Mouse (Mus musculus): ENCODE results near the gene Pctp. TPM values are rescaled to one million over a fixed set of nuclear protein-coding genes. Genes with fewer than 3 reads are reported as not detected.

Gene Pctp
- 0.78 and 1.5 TPM in 2 replicates for polyA plus RNA-seq (2015; fragmentation: Nextera tagmentation; extraction: Ambion mirVana)

DNA sequence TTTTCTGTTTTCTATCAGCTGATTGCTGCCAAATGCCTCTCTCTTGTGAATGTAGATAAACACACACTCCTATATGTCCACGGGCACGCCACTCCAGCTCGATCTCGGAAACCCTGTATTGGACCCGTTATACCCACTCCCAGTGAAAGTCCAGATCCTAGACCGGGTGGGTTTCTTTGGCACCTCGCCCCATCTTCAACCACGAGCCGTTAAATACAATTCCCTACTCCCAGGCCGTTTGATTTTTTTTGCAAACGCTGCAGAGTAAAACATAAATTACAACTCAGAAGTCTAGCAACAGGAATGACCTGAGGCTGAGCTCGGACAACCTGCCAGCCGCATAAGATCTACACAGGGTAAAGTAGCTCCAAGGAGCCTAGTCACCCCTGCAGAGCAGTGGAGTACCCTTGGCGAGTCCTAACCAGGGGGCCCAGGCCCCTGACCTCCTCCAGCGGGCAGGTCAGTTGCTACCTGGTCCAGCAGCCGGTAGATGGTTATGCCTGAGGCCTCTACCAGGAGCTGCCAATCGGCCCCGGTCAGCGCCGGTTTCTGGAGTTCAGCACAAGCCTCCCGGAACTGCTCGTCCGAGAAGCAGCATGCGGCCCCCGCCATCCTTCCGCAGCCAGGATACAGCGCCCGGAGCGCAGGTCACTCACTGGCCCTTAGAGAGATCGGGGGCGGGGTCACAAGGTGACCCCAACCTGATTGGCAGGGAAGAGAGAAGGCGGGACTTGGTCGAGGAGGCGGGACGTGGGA lies at the start of gene Pctp:
Gene Pctp (minus strand): TSS at position 664 of the 756 bp plus-strand sequence.
- WGBS = 13% methylated on average over 35 of the region's 35 CpGs
- ATAC-seq = peak; percentile 83

DNA sequence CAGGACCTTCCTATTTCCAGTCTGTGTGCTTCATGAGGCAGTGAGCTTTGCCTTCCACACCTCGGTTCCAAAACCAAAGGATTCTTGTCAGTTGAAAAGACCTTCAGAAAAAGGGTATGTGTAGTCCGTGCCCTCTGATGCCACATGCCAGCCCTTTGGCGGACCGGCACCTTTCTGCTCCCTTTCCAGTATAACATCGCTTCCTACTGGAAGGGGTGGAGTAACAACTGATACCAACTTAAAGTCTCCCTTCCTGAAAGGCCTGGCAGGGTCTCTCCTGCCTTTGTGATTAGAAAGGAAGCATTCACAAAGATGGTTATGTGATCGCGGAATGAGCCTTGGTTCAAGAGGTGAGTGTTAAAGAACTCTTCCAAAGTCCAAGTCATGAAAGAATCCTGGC lies 47.3 kb upstream of the Pctp start:
- Histone ChIP-seq H3K4me3 (ENCODE audit: low read length) (no peak overlapping the region), H3K9ac (ENCODE audit: low read depth, low read length) (no peak overlapping the region), H3K9me3 (ENCODE audit: control insufficient read depth, low read length) (no peaks in the 10 kb centered on the region), H3K36me3 (ENCODE audit: control insufficient read depth, insufficient read depth, low read length) (no peaks in the 10 kb centered on the region), H3K4me2 (ENCODE audit: low read length) (no peak overlapping the region), H3K27ac (ENCODE audit: low read depth, low read length) (no peak overlapping the region), H3K27me3 (replicated peaks; ENCODE audit: control insufficient read depth, insufficient read depth, low read length) (no peaks in the 10 kb centered on the region), H3K4me1 (ENCODE audit: control insufficient read depth, insufficient read depth, low read depth, low read length) (no peaks in the 10 kb centered on the region)
- ATAC-seq = no peak
- 85% methylated on average over 7 of the region's 7 CpGs for WGBS

More for the DNA sequence above, at the start of gene Pctp:
- H3K27me3 ChIP-seq (replicated peaks; ENCODE audit: control insufficient read depth, insufficient read depth, low read length) = no peaks in the 10 kb centered on the region
- peak within 1 kb of the TSS; percentile 66 for H3K9ac ChIP-seq (ENCODE audit: low read depth, low read length)
- peak within 1 kb of the TSS; percentile 88 for H3K4me2 ChIP-seq (ENCODE audit: low read length)
- no peaks in the 10 kb centered on the region for H3K36me3 ChIP-seq (ENCODE audit: control insufficient read depth, insufficient read depth, low read length)
- H3K9me3 ChIP-seq (ENCODE audit: control insufficient read depth, low read length) = no peaks in the 10 kb centered on the region
- no peak within 1 kb of the TSS for H3K27ac ChIP-seq (ENCODE audit: low read depth, low read length)
- peak within 1 kb of the TSS; percentile 53 for H3K4me3 ChIP-seq (ENCODE audit: low read length)
- peaks cover 6% of the 10 kb centered on the region for H3K4me1 ChIP-seq (ENCODE audit: control insufficient read depth, insufficient read depth, low read depth, low read length)

DNA sequence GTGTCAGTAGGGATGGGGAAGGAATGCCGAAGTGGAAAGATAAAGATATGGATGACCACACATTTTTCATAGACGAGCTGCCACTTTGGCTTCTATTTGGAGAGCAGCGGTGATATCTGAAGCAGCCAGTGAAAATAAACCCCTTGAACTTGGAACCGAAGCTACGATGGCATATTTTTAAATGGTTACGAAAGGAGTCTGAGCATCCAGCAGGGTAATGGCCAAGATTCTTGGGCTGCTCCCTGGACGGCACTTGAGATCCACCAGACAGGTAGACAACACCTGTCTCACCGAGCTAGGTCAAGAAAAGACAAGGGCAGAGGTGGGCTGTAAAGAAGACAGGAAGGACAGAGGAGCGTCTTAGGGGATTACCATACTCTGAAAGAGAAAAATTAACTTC lies 44.6 kb upstream of the Pctp start:
- Histone ChIP-seq H3K4me3 (ENCODE audit: low read length) (no peak overlapping the region), H3K9me3 (ENCODE audit: control insufficient read depth, low read length) (no peaks in the 10 kb centered on the region), H3K4me2 (ENCODE audit: low read length) (no peak overlapping the region), H3K4me1 (ENCODE audit: control insufficient read depth, insufficient read depth, low read depth, low read length) (no peaks in the 10 kb centered on the region), H3K9ac (ENCODE audit: low read depth, low read length) (no peak overlapping the region), H3K36me3 (ENCODE audit: control insufficient read depth, insufficient read depth, low read length) (no peaks in the 10 kb centered on the region), H3K27ac (ENCODE audit: low read depth, low read length) (no peak overlapping the region), H3K27me3 (replicated peaks; ENCODE audit: control insufficient read depth, insufficient read depth, low read length) (no peaks in the 10 kb centered on the region)
- no peak for ATAC-seq
- 92% methylated on average over 9 of the region's 9 CpGs for WGBS

DNA sequence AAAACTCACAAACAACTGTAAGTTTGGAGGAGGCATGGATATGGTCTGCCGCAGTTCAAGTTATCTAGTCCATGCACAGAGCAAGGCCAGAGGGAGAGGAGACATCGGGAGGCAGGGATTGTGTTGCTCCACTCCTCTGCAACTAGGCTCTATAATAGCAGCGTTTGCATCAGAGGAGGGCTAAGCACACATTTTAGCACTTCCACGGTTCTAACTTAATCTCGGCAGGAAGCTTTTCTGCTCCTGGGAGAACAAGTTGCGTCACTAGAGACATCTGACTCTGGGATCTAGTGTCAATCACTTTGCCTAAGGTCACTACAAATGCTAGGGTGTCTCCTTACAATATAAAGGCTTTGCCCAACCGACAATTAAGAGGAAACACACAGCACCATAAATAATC lies 43.5 kb upstream of the Pctp start:
- Histone ChIP-seq H3K36me3 (ENCODE audit: control insufficient read depth, insufficient read depth, low read length) (no peaks in the 10 kb centered on the region), H3K4me1 (ENCODE audit: control insufficient read depth, insufficient read depth, low read depth, low read length) (no peaks in the 10 kb centered on the region), H3K27me3 (replicated peaks; ENCODE audit: control insufficient read depth, insufficient read depth, low read length) (no peaks in the 10 kb centered on the region), H3K9ac (ENCODE audit: low read depth, low read length) (no peak overlapping the region), H3K4me3 (ENCODE audit: low read length) (no peak overlapping the region), H3K9me3 (ENCODE audit: control insufficient read depth, low read length) (no peaks in the 10 kb centered on the region), H3K4me2 (ENCODE audit: low read length) (no peak overlapping the region), H3K27ac (ENCODE audit: low read depth, low read length) (no peak overlapping the region)
- ATAC-seq = no peak
- 56% methylated on average over 7 of the region's 7 CpGs for WGBS

DNA sequence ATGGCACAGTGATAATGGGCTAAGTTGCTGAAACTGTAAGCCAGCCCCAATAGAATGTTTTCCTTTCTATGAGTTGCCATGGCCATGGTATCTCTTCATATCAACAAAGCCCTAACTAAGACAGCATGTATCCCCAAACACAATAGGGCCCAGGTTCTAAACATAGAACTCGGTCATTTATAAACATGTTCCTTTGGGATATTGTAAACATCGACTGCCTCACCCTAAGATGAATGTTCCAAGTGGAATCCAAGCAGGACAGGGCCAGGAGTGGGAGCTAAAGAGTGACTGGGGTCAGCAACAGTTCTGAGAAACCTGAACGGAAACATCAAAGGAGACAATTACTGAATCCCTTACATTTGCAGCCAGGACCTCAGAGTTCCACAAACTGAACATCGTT lies 41.8 kb upstream of the Pctp start:
- no peak for ATAC-seq
- Histone ChIP-seq H3K4me1 (ENCODE audit: control insufficient read depth, insufficient read depth, low read depth, low read length) (no peaks in the 10 kb centered on the region), H3K9me3 (ENCODE audit: control insufficient read depth, low read length) (no peaks in the 10 kb centered on the region), H3K36me3 (ENCODE audit: control insufficient read depth, insufficient read depth, low read length) (no peaks in the 10 kb centered on the region), H3K27ac (ENCODE audit: low read depth, low read length) (no peak overlapping the region), H3K9ac (ENCODE audit: low read depth, low read length) (no peak overlapping the region), H3K4me3 (ENCODE audit: low read length) (no peak overlapping the region), H3K4me2 (ENCODE audit: low read length) (no peak overlapping the region), H3K27me3 (replicated peaks; ENCODE audit: control insufficient read depth, insufficient read depth, low read length) (no peaks in the 10 kb centered on the region)
- 87% methylated on average over 4 of the region's 4 CpGs for WGBS

DNA sequence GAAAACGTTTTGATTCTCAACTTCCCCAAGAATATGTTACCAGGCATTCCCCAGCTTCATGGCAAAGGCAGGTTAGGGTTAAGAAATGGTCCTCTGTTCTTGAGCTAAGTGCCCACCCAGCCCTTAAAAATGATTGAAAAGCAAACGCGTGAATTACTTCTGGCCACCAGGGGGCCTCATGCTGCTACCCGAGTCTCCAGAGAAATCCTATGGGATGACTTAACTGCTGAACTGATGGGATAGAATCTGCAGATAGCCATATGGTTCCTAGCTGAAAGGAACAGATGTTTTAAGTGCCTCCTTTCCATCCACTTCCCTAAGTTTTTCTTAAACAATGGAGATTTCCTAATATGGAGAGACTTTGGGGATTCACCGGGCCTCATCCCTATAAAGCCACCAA lies 35.3 kb upstream of the Pctp start:
- Histone ChIP-seq H3K9ac (ENCODE audit: low read depth, low read length) (no peak overlapping the region), H3K9me3 (ENCODE audit: control insufficient read depth, low read length) (peaks cover 2% of the 10 kb centered on the region; the same call in 1 of the 2 replicates), H3K4me3 (ENCODE audit: low read length) (no peak overlapping the region), H3K27ac (ENCODE audit: low read depth, low read length) (no peak overlapping the region), H3K4me2 (ENCODE audit: low read length) (no peak overlapping the region), H3K27me3 (replicated peaks; ENCODE audit: control insufficient read depth, insufficient read depth, low read length) (no peaks in the 10 kb centered on the region), H3K4me1 (ENCODE audit: control insufficient read depth, insufficient read depth, low read depth, low read length) (peaks cover 5% of the 10 kb centered on the region; the same call in 1 of the 2 replicates), H3K36me3 (ENCODE audit: control insufficient read depth, insufficient read depth, low read length) (no peaks in the 10 kb centered on the region; the same call in 1 of the 2 replicates)
- 21% methylated on average over 5 of the region's 5 CpGs for WGBS
- no peak for ATAC-seq

DNA sequence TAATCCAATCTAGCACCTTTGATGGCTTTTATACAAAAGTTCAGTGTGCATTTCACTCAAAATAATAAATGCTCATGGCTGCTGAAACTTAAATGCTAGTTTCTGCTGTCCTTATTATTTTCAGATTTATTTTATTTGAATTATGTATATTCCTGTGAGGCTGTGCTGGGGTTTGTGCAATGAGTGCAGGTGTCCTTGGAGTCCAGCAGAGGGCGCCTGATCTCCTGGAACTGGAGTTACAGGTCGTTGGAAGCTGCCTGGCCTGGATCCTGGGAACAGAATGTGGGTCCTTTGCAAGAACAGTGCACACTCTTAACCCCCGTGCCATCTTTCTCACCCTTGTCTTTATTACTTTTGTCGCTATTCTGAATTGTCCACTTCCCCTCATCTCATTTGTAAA lies 33.7 kb upstream of the Pctp start:
- Histone ChIP-seq H3K4me1 (ENCODE audit: control insufficient read depth, insufficient read depth, low read depth, low read length) (peaks cover 5% of the 10 kb centered on the region; the same call in 1 of the 2 replicates), H3K9ac (ENCODE audit: low read depth, low read length) (no peak overlapping the region), H3K36me3 (ENCODE audit: control insufficient read depth, insufficient read depth, low read length) (no peaks in the 10 kb centered on the region; the same call in 1 of the 2 replicates), H3K27ac (ENCODE audit: low read depth, low read length) (no peak overlapping the region), H3K4me3 (ENCODE audit: low read length) (no peak overlapping the region), H3K4me2 (ENCODE audit: low read length) (no peak overlapping the region), H3K27me3 (replicated peaks; ENCODE audit: control insufficient read depth, insufficient read depth, low read length) (peaks cover 10% of the 10 kb centered on the region), H3K9me3 (ENCODE audit: control insufficient read depth, low read length) (peaks cover 2% of the 10 kb centered on the region; the same call in 1 of the 2 replicates)
- no peak for ATAC-seq
- WGBS = 91% methylated on average over 4 of the region's 4 CpGs

DNA sequence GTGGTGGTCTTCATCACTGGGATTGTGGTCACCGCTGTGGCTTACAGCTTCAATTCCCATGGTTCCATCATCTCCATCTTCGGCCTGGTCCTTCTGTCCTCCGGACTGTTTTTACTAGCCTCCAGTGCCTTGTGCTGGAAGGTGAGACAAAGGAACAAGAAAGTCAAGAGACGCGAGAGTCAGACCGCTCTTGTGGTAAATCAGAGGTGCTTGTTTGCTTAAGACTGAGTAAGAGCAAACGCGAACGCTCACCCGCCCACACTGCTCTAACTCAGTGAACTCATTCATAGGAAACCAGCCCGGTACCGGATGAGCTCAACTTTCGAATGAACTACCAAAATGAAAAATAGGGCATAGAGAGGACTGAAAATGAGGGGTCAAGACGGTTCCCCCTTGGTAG lies 32.8 kb upstream of the Pctp start:
- no peak overlapping the region for H3K9ac ChIP-seq (ENCODE audit: low read depth, low read length)
- no peak overlapping the region for H3K27ac ChIP-seq (ENCODE audit: low read depth, low read length)
- H3K4me2 ChIP-seq (ENCODE audit: low read length) = no peak overlapping the region
- no peak for ATAC-seq
- 94% methylated on average over 14 of the region's 14 CpGs for WGBS
- peaks cover 10% of the 10 kb centered on the region for H3K27me3 ChIP-seq (replicated peaks; ENCODE audit: control insufficient read depth, insufficient read depth, low read length)
- H3K9me3 ChIP-seq (ENCODE audit: control insufficient read depth, low read length) = peaks cover 2% of the 10 kb centered on the region; the same call in 1 of the 2 replicates
- H3K36me3 ChIP-seq (ENCODE audit: control insufficient read depth, insufficient read depth, low read length) = no peaks in the 10 kb centered on the region; the same call in 1 of the 2 replicates
- no peak overlapping the region for H3K4me3 ChIP-seq (ENCODE audit: low read length)
- H3K4me1 ChIP-seq (ENCODE audit: control insufficient read depth, insufficient read depth, low read depth, low read length) = peaks cover 5% of the 10 kb centered on the region; the same call in 1 of the 2 replicates

DNA sequence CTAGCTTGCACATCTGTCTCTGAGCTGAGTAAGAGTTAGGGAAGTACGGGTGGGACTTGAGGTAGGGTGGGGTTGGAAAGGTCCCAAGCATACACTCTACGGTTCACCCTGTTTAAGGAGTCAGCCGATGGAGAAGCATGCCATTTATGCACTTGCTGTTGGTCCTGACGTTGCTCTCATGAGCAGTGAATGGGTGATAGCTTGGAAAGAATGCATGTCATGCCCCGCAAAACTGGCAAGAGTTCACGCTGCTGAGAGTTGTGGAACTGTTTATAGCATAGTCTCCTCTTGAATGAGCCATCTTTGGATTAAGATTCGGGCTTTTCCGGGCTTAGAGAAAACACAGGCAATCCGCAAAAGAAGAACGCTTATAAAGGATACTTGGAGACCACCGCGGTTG lies 32.0 kb upstream of the Pctp start:
- peaks cover 2% of the 10 kb centered on the region; the same call in 1 of the 2 replicates for H3K9me3 ChIP-seq (ENCODE audit: control insufficient read depth, low read length)
- H3K27ac ChIP-seq (ENCODE audit: low read depth, low read length) = no peak overlapping the region
- H3K4me1 ChIP-seq (ENCODE audit: control insufficient read depth, insufficient read depth, low read depth, low read length) = peaks cover 5% of the 10 kb centered on the region; the same call in 1 of the 2 replicates
- no peak overlapping the region for H3K9ac ChIP-seq (ENCODE audit: low read depth, low read length)
- WGBS = 84% methylated on average over 12 of the region's 12 CpGs
- no peak overlapping the region for H3K4me2 ChIP-seq (ENCODE audit: low read length)
- H3K4me3 ChIP-seq (ENCODE audit: low read length) = no peak overlapping the region
- peaks cover 10% of the 10 kb centered on the region for H3K27me3 ChIP-seq (replicated peaks; ENCODE audit: control insufficient read depth, insufficient read depth, low read length)
- no peaks in the 10 kb centered on the region; the same call in 1 of the 2 replicates for H3K36me3 ChIP-seq (ENCODE audit: control insufficient read depth, insufficient read depth, low read length)
- no peak for ATAC-seq
